Mouse (Mus musculus): Measurements from ENCODE around the gene Vldlr.

Vldlr gene

DNA sequence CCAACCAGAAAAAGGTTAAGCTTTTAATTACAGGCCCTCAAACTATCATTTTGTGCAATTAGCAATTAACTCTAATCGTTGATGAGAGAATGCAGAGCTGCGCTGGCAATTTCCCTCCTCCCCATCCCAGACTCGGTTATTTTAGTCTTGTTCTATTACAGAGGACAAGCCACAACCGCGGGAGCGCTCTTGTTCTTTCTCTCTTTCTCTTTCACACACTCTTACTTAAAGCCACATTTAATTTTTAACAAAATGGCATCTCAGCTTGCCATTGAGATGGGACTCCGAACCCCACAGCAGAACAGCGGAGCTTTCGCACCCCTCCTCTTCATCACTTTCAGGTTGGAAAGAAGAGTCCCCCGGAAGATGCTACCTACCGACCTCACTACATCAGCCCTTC lies at the start of gene Vldlr:
TSS of gene Vldlr (plus strand) at position 167 of the 400 bp plus-strand sequence.
- no peak for TF ChIP-seq GATA4 (IDR thresholded peaks at IDR 0.05; ENCODE audit: insufficient replicate concordance, low read length)

- TF ChIP-seq GATA4 (IDR thresholded peaks at IDR 0.05; ENCODE audit: insufficient replicate concordance, low read length): no peak
These were observed 48.5 kb upstream of the Vldlr start for GRCm38 (mm10) chr19:27167601-27168319.

DNA sequence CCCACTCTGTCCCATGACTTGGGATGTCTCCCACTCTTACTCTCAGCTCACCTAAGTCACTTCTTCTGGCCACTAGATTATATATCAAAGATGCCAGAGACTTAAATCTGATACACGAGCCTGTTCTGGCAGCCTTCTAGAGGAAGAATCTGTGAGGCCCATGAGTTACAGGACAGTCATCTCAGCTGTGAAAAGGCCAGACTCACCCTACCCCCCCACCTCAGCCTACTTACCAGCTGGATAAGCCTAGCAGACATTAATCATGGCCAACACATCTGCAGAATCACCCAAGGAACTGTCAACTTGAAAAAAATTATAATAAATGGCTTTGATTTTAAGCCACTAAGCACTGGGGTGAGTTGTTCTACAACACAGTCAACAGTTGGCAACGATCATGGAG lies 42.4 kb upstream of the Vldlr start:
- TF ChIP-seq GATA4 (IDR thresholded peaks at IDR 0.05; ENCODE audit: insufficient replicate concordance, low read length): no peak

GRCm38 (mm10) chr19:27175617-27176016 lies 40.7 kb upstream of the Vldlr start:
- no peak for TF ChIP-seq GATA4 (IDR thresholded peaks at IDR 0.05; ENCODE audit: insufficient replicate concordance, low read length)

- peak; percentile 62; the same call in 1 of the 2 replicates for TF ChIP-seq GATA4 (IDR thresholded peaks at IDR 0.05; ENCODE audit: insufficient replicate concordance, low read length)
These were observed 39.7 kb upstream of the Vldlr start for GRCm38 (mm10) chr19:27176558-27176957.

DNA sequence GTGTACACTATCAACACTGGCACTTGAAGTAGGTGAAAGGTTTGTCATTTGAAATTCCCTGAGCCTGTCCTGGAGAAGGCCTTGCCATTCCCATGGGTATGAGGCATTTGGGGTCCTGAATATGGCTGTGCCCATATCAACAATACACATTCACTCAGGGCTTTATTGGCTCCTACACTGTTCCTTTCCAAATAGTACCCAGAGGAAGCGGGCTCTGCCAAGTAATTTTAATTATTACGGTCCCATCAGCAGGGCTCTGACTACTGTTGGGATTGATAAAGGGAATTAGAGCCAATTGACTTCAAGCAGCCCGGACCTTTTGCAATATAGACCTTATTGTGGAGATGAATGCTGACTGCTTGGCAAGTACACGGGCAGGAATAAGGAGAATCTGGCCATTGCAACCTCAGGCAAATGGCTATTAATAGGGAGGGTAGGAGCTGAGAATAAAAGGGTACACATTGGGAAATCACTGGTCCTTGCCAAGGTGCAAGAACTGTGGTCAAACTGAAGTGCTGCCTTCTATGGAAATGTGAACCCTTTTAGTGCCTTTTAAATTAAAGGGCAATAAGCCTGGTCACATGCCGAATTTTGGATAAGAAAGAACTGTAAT lies 38.0 kb upstream of the Vldlr start:
- no peak for TF ChIP-seq GATA4 (IDR thresholded peaks at IDR 0.05; ENCODE audit: insufficient replicate concordance, low read length)

- TF ChIP-seq GATA4 (IDR thresholded peaks at IDR 0.05; ENCODE audit: insufficient replicate concordance, low read length): no peak
These were observed 35.7 kb upstream of the Vldlr start for GRCm38 (mm10) chr19:27180351-27181122.

- TF ChIP-seq GATA4 (IDR thresholded peaks at IDR 0.05; ENCODE audit: insufficient replicate concordance, low read length): no peak
These were observed 32.8 kb upstream of the Vldlr start for GRCm38 (mm10) chr19:27183511-27183910.

GRCm38 (mm10) chr19:27203711-27204238 lies 12.5 kb upstream of the Vldlr start:
- TF ChIP-seq GATA4 (IDR thresholded peaks at IDR 0.05; ENCODE audit: insufficient replicate concordance, low read length): no peak

- TF ChIP-seq GATA4 (IDR thresholded peaks at IDR 0.05; ENCODE audit: insufficient replicate concordance, low read length): no peak
These were observed 5.3 kb upstream of the Vldlr start for GRCm38 (mm10) chr19:27210991-27211390.

DNA sequence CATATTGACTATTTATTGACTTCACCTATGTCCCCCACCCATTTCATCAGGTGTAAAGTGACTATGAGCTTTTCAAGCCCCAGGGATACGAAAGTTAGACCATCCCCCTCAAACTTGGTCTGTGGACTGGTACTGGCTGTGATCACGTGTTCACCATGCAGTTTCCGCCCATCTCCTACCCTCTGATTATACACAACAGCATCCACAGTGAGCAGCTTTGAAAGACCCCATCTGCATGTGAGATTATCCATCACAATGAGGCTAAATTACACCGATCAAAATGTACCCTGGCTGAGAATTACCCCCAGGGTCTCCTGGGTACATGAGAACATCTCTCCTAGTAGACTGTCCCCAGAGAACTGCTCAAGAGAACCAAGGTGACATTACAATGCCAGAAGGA lies 688 bp upstream of the Vldlr start:
- no peak for TF ChIP-seq GATA4 (IDR thresholded peaks at IDR 0.05; ENCODE audit: insufficient replicate concordance, low read length)

DNA sequence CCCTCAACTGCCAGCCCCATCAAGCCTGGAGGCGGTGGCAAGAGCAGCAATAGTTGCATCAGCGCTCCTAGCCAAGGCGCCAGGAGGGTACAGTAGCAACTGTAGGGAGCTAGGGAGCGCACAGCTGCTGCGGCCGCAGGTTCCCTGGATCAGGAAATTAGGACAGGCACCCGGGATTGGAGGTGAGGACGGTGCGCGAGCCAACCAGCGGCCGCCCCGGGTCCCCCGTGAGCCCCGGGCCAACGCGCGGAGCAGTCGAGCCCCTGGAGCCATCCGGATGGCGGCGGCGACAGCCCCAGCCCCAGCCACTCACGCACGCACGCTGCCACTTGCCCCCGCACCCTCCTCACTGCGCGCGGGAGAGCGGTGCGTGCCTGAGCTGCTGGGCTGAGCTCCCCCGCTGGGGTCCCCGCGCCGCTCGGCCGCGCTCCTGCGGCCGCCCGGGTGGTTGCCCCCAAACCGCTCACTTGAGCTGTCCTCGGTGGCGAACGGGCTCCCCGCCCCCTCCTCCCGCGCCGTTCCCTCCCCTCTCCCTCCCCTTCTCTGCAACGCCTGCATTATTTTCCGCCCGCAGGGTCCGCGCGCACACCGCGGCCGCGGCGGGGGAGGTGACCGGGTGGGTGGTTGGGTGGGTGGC lies 601 bp downstream of the Vldlr start:
- no peak for TF ChIP-seq GATA4 (IDR thresholded peaks at IDR 0.05; ENCODE audit: insufficient replicate concordance, low read length)

GRCm38 (mm10) chr19:27217404-27217940 lies 1.2 kb downstream of the Vldlr start:
- no peak for TF ChIP-seq GATA4 (IDR thresholded peaks at IDR 0.05; ENCODE audit: insufficient replicate concordance, low read length)

DNA sequence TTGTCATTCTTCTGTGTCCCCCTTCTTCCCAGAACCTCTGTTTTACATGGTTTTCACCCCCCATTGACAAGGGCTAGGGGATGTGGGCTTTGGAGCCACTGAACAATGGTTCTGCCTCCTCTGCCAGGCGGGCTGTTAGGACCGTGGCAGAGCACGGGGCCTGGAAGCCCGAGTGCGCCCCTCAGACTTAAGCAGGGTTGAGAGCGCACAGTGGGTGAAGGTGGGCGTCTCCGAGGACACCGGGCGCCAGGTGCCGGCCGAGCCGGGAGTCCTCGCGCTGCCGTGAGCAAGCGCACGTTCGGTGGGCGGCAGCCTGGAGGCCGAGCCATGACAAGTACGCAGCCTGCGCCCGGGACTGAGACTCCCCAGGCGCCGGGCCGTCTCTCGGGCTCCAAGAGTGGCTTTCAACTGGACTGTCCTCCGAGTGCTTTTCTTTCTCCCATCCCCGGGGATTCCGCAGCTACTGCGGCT lies 1.7 kb downstream of the Vldlr start:
- TF ChIP-seq GATA4 (IDR thresholded peaks at IDR 0.05; ENCODE audit: insufficient replicate concordance, low read length): no peak

All from liver, adult (tissue).